In the genomic region with DNA sequence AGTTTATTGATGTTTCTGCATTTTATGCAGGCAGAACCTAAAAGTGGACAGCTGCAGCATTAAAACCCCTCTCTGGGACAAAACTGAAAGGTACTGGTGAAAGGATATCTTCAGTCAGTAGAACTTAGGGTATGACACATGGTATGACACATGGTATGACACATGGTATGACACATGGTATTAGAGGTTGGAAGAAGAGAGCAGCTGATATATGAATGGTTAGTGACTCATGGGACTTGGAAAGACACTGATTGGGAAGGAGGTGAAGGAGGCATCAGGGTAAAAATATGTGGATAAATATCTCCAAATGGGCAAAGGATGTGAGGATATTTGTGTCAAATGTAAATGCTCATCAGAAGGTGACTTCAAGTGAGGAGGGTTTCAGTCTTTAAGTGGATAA, we compare ENCODE assay signal across 13 mouse cellular contexts.
"Had no signal": no experiment of that assay in that cellular context is flagged by ENCODE, and none has a peak within 500 bp of the region (broad histone marks: within the 10 kb centered on the region; RNA-seq: fewer than 3 reads in every experiment).

No protein-coding gene starts in this region.

- H3K27ac ChIP-seq: midbrain, embryonic 13.5 days; midbrain, embryonic 15.5 days; neural tube, embryonic 12.5 days had no signal

- H3K27me3 ChIP-seq: midbrain, embryonic 13.5 days; midbrain, embryonic 15.5 days; neural tube, embryonic 12.5 days had no signal

- H3K4me1 ChIP-seq: midbrain, embryonic 13.5 days; midbrain, embryonic 15.5 days; neural tube, embryonic 12.5 days had no signal

- H3K9me3 ChIP-seq: midbrain, embryonic 13.5 days; midbrain, embryonic 15.5 days; neural tube, embryonic 12.5 days had no signal

- DNase-seq: lung, adult 18-20 months; lung, embryonic 14.5 days; lung, postnatal 10 days; lung, postnatal 4 days; right cerebral cortex, postnatal 14 days; right cerebral cortex, postnatal 4 days; spleen, adult 18-20 months; thymus, adult 2 months; thymus, postnatal 25 days; thymus, postnatal 4 days had no signal

- H3K36me3 ChIP-seq: midbrain, embryonic 13.5 days; midbrain, embryonic 15.5 days; neural tube, embryonic 12.5 days had no signal

- H3K4me3 ChIP-seq: midbrain, embryonic 13.5 days; midbrain, embryonic 15.5 days; neural tube, embryonic 12.5 days had no signal
